Mouse (Mus musculus): ENCODE data around the gene Nol11. TPM values are rescaled to one million over a fixed set of nuclear protein-coding genes. Genes with fewer than 3 reads are reported as not detected.
A peak's percentile ranks its signal among the peaks of the same experiment; 100 is the strongest.
"Not testable (repeated sequence)": the region's sequence is repeated elsewhere in the genome, so short reads cannot be mapped to it uniquely, and the experiment has no call there.

The Nol11 gene
- polyA plus RNA-seq, 1 experiment from 2014 or later, result 70.7 TPM

DNA sequence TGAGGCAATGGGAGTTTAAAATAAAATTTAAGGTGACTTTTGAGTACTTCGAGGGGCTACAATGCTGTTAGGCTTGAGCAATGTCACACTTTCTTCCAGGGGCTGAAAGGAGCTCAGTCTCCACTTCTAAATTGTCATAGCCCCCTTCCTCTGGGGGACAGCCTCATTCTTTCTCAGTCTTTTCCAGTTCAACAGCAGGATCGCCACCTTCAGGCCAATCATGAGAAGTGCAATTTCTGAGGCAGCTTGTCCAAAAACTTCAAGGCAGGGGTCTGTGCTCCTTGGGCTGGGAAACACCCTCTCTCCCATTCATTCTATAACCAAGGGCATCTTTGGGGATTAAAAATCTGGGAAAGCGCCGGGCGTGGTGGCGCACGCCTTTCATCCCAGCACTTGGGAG is 37.4 kb downstream of the Nol11 start:
- DNase-seq (ENCODE audit: low spot score), result peak; percentile 13

GRCm38 (mm10) chr11:107143956-107144355 is 45.2 kb downstream of the Nol11 start:
- not testable (repeated sequence) for H3K27ac ChIP-seq (replicated peaks); H3K27me3 ChIP-seq (replicated peaks; ENCODE audit: low read depth, poor library complexity, severe bottlenecking); H3K4me3 ChIP-seq; H3K4me1 ChIP-seq; H3K9me3 ChIP-seq; DNase-seq (ENCODE audit: low spot score); H3K36me3 ChIP-seq (replicated peaks)
- 94% methylated on average over 11 of the region's 11 CpGs for WGBS

More for the DNA sequence above, 37.4 kb downstream of the Nol11 start:
- no peaks in the 10 kb centered on the region for H3K27me3 ChIP-seq (replicated peaks; ENCODE audit: low read depth, poor library complexity, severe bottlenecking)
- no peak overlapping the region for H3K27ac ChIP-seq (replicated peaks)
- no peaks in the 10 kb centered on the region for H3K9me3 ChIP-seq
- H3K4me3 ChIP-seq, result no peak overlapping the region
- H3K36me3 ChIP-seq (replicated peaks), result no peaks in the 10 kb centered on the region
- 74% methylated on average over 7 of the region's 7 CpGs for WGBS
- H3K4me1 ChIP-seq, result no peaks in the 10 kb centered on the region

- Histone ChIP-seq H3K36me3 (replicated peaks) (no peaks in the 10 kb centered on the region), H3K4me1 (0 out of 2 replicates have a peak, but pooled peaks cover 5% of the 10 kb centered on the region), H3K27me3 (replicated peaks; ENCODE audit: low read depth, poor library complexity, severe bottlenecking) (no peaks in the 10 kb centered on the region), H3K4me3 (no peak overlapping the region), H3K27ac (replicated peaks) (no peak overlapping the region), H3K9me3 (no peaks in the 10 kb centered on the region)
- no peak for DNase-seq (ENCODE audit: low spot score)
- WGBS, result 90% methylated on average over 2 of the region's 2 CpGs
These were observed 46.8 kb downstream of the Nol11 start for GRCm38 (mm10) chr11:107142382-107142781.

- H3K4me3 ChIP-seq, result no peak overlapping the region
- DNase-seq (ENCODE audit: low spot score), result no peak
- H3K9me3 ChIP-seq, result no peaks in the 10 kb centered on the region
- WGBS, result 26% methylated on average over 6 of the region's 6 CpGs
- no peaks in the 10 kb centered on the region for H3K27me3 ChIP-seq (replicated peaks; ENCODE audit: low read depth, poor library complexity, severe bottlenecking)
- H3K4me1 ChIP-seq, result 0 out of 2 replicates have a peak, but pooled peaks cover 5% of the 10 kb centered on the region
- H3K27ac ChIP-seq (replicated peaks), result no peak overlapping the region
- no peaks in the 10 kb centered on the region for H3K36me3 ChIP-seq (replicated peaks)
These were observed 48.4 kb downstream of the Nol11 start for GRCm38 (mm10) chr11:107140756-107141155.

DNA sequence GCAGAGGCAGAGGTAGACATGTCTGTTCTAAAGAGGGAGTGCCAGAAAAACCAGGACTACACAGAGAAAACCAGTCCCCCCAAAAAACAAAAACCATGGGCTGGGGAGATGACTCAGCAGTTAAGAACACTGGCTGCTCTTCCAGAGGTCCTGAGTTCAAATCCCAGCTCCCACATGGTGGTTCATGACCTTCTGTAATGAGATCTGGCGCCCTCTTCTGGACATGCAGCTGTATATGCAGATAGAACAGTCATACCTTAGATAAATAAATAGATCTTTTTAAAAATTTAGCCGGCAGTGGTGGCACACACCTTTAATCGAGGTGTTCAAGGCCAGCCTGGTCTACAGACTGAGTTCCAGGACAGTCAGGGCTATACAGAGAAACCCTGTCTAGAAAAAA is 50.5 kb downstream of the Nol11 start:
- Histone ChIP-seq H3K4me3 (no peak overlapping the region), H3K27me3 (replicated peaks; ENCODE audit: low read depth, poor library complexity, severe bottlenecking) (no peaks in the 10 kb centered on the region), H3K27ac (replicated peaks) (no peak overlapping the region), H3K36me3 (replicated peaks) (no peaks in the 10 kb centered on the region), H3K9me3 (no peaks in the 10 kb centered on the region), H3K4me1 (0 out of 2 replicates have a peak, but pooled peaks cover 5% of the 10 kb centered on the region)
- no peak for DNase-seq (ENCODE audit: low spot score)
- 75% methylated on average over 3 of the region's 3 CpGs for WGBS

DNA sequence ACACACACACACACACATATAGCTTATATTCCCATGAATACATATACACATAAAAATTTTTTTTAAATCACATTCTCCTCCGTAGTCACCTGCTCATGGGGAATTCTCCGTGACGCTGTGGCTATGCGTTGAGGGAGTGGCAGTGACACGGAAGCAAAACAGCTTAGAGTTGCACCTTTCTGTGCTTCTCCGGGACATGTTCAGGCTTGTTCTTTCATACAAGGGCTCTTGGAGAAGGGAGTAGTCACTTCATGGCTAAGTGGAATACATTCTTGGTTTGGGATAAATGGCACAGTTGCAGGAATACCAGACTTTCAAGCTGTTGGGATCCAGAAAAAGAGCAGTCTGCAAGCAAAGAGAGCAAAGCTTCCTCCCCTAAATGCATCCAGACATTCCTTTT is 51.6 kb downstream of the Nol11 start:
- Histone ChIP-seq H3K36me3 (replicated peaks) (no peaks in the 10 kb centered on the region), H3K9me3 (no peaks in the 10 kb centered on the region), H3K4me1 (peaks cover 7% of the 10 kb centered on the region), H3K4me3 (no peak overlapping the region), H3K27me3 (replicated peaks; ENCODE audit: low read depth, poor library complexity, severe bottlenecking) (no peaks in the 10 kb centered on the region), H3K27ac (replicated peaks) (no peak overlapping the region)
- no peak for DNase-seq (ENCODE audit: low spot score)
- 92% methylated on average over 6 of the region's 6 CpGs for WGBS

DNA sequence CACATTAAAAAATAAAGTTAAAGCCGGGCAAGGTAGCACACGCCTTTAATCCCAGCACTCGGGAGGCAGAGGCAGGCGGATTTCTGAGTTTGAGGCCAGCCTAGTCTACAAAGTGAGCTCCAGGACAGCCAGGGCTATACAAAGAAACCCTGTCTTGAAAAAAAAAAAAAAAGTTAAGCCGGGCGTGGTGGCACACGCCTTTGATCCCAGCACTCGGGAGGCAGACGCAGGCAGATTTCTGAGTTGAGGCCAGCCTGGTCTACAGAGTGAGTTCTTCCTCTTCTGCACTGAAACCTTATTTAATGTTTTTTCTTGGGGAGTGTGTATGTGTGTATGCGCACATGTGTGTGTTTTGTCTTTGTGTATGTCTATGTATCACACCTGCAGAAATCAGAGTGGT is 52.7 kb downstream of the Nol11 start:
- not testable (repeated sequence) for H3K27ac ChIP-seq (replicated peaks); H3K9me3 ChIP-seq; DNase-seq (ENCODE audit: low spot score); H3K4me3 ChIP-seq; H3K36me3 ChIP-seq (replicated peaks); H3K27me3 ChIP-seq (replicated peaks; ENCODE audit: low read depth, poor library complexity, severe bottlenecking)
- WGBS, result 95% methylated on average over 10 of the region's 10 CpGs
- peaks cover 14% of the 10 kb centered on the region for H3K4me1 ChIP-seq

- Histone ChIP-seq H3K27me3 (replicated peaks; ENCODE audit: low read depth, poor library complexity, severe bottlenecking) (no peaks in the 10 kb centered on the region), H3K4me1 (peaks cover 12% of the 10 kb centered on the region), H3K27ac (replicated peaks) (no peak overlapping the region), H3K36me3 (replicated peaks) (no peaks in the 10 kb centered on the region), H3K9me3 (no peaks in the 10 kb centered on the region), H3K4me3 (no peak overlapping the region)
- no peak for DNase-seq (ENCODE audit: low spot score)
- WGBS, result 53% methylated on average over 3 of the region's 3 CpGs
These were observed 53.4 kb downstream of the Nol11 start for GRCm38 (mm10) chr11:107135741-107136140.

- WGBS, result under 1% methylated on average over 16 of the region's 16 CpGs
- Histone ChIP-seq H3K4me3 (peak overlapping the region; percentile 89), H3K36me3 (replicated peaks) (peaks cover 9% of the 10 kb centered on the region; the same call in 1 of the 2 replicates), H3K27me3 (replicated peaks; ENCODE audit: low read depth, poor library complexity, severe bottlenecking) (no peaks in the 10 kb centered on the region), H3K9me3 (no peaks in the 10 kb centered on the region), H3K4me1 (peaks cover 21% of the 10 kb centered on the region), H3K27ac (replicated peaks) (peak overlapping the region; percentile 99)
- DNase-seq (ENCODE audit: low spot score), result peak; percentile 61
These were observed 56.8 kb downstream of the Nol11 start for GRCm38 (mm10) chr11:107132426-107132825.

DNA sequence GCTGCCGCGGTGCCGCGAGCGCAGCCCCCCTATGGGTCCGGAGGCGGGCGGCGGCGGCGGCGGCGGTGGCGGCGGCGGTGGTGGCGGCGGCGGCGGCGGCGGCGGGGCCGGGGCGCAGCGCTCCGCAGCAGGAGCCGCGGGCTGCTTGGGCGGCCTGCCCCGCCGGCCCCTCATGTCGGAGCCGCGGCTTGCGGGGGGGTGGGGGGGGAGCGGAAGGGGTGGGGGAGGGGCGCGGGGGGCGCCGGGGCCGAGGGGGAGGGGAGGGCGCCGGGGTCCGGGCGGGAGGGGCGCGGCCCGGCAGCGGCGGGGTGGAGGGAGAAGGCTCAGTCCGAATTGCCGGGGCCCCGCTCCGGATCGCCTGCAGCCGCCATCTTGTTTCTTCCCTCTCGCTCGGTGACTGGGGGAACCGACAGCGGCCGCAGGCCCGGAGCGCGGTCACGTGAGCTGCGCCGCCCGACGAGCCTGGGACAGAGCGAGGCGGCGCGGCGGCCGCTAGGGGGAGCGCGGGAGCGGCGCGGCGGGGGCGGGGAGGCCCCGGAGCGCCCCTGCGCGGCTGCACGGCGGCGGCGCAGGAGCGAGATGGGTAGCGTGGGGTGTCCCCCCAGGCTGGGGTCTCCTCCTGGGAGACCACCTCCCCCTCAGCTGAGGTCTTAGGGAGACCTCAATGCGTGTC is 57.3 kb downstream of the Nol11 start, which contains the start of gene Bptf:
Gene Bptf (minus strand): TSS at position 379 of the 673 bp plus-strand sequence.
- peak within 1 kb of the TSS; percentile 89 for H3K4me3 ChIP-seq
- peaks cover 21% of the 10 kb centered on the region for H3K4me1 ChIP-seq
- WGBS, result under 1% methylated on average over 75 of the region's 94 CpGs
- peak within 1 kb of the TSS; percentile 99 for H3K27ac ChIP-seq (replicated peaks)
- H3K36me3 ChIP-seq (replicated peaks), result peaks cover 12% of the 10 kb centered on the region; the same call in 1 of the 2 replicates
- H3K9me3 ChIP-seq, result no peaks in the 10 kb centered on the region
- H3K27me3 ChIP-seq (replicated peaks; ENCODE audit: low read depth, poor library complexity, severe bottlenecking), result no peaks in the 10 kb centered on the region
- peak; percentile 95 for DNase-seq (ENCODE audit: low spot score)

GRCm38 (mm10) chr11:107130879-107131748 is 58.1 kb downstream of the Nol11 start:
- DNase-seq (ENCODE audit: low spot score), result peak; percentile 80
- H3K36me3 ChIP-seq (replicated peaks), result peaks cover 15% of the 10 kb centered on the region; the same call in 1 of the 2 replicates
- H3K4me3 ChIP-seq, result peak overlapping the region; percentile 89
- no peaks in the 10 kb centered on the region for H3K9me3 ChIP-seq
- peak overlapping the region; percentile 99 for H3K27ac ChIP-seq (replicated peaks)
- no peaks in the 10 kb centered on the region for H3K27me3 ChIP-seq (replicated peaks; ENCODE audit: low read depth, poor library complexity, severe bottlenecking)
- WGBS, result 1% methylated on average over 64 of the region's 65 CpGs
- H3K4me1 ChIP-seq, result peaks cover 21% of the 10 kb centered on the region

DNA sequence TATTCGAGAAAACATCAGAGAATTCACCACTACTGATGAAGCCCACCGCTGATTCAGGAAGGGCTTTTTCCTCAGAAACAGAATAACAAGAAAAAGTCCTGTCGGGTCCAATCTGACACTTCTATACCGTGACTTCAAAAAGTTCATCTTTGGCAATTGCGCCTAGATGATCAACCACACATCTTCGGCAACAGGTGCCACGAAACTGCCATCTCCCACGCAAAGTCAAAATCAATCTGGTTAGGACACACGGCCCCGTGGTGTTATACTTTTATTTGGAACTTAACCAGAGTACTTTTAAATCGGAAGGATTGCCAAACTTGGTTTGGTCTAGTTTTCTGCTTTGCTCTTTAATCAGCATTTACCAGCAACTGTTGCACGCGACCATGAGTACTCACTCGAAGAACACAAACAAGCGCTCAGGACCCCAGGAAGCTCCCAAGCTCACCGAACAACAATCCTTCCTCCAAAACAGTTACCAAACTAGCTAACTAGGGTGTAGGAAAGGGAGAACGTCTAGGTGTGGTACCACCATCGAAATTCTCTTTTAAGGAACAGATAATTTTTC is 58.9 kb downstream of the Nol11 start:
- DNase-seq (ENCODE audit: low spot score), result peak; percentile 28
- Histone ChIP-seq H3K27me3 (replicated peaks; ENCODE audit: low read depth, poor library complexity, severe bottlenecking) (no peaks in the 10 kb centered on the region), H3K36me3 (replicated peaks) (peaks cover 15% of the 10 kb centered on the region; the same call in 1 of the 2 replicates), H3K27ac (replicated peaks) (peak overlapping the region; percentile 99), H3K9me3 (no peaks in the 10 kb centered on the region), H3K4me3 (peak overlapping the region; percentile 89), H3K4me1 (peaks cover 21% of the 10 kb centered on the region)
- WGBS, result 4% methylated on average over 18 of the region's 18 CpGs
